Comparison of ENCODE assay signal across 8 mouse cellular contexts in the genomic region with DNA sequence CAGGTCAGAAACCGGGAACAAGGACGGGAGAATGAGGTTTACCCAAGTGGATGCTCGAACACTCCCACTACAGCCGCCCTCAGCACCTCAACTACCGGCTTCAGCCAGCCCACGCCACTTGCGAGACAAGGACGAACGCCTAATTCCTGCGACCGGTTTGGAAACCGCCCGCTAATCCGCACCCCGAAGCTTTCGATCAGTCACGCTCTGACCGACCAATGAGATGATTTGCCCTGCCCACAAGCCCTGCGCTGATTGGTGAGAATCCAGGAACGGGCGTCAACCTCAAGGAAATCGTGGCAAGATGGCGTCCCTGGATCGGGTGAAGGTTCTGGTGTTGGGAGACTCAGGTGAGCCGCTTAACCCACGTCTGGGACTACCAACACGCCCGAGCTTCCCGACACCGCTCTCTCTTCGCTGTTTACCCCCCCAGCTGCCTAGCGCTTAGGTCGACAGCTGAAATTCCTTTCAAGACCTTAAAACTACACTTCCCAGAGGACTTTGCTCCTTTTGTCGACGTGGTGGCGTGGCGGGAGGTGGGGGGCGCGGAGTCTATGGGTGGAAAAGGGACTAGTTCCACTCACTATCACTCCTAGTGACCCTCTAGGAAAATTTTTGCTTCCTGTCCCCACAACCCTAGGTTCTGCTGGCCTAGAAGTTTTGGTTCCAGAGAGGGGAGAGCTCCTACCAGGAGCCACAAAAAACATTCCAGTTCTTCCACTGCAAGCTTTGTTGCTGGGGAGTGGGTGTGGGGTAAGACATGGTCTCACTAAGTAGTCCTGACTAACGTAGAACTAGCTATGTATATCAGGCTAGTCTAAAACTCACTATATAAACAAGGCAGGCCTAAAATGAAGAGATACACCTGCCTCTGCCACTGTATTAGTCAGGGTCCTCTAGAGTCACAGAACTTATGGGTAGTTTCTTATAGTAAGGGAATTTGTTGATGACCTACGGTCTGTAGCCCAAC. TPM values are rescaled to one million over a fixed set of nuclear protein-coding genes. Genes with fewer than 3 reads are reported as not detected.
DNase-seq lines count a peak whose midpoint lies in the region; ATAC-seq lines count a peak whose summit lies in the region.

TSS of gene Gtf2e1 (minus strand) at position 179 of the 970 bp plus-strand sequence.
TSS of gene Rabl3 (plus strand) at position 275 of the 970 bp plus-strand sequence.

- H3K27me3 ChIP-seq in lung, embryonic 16.5 days (ENCODE audit: control insufficient read depth, insufficient read depth, low read depth, low read length) = no peaks in the 10 kb centered on the region

- H3K4me3 ChIP-seq in lung, embryonic 16.5 days (ENCODE audit: low read length) = peak within 1 kb of the TSS; percentile 76

- peak within 1 kb of the TSS; percentile 89 for H3K9ac ChIP-seq in lung, embryonic 16.5 days (ENCODE audit: low read length)

- 2% methylated on average over 41 of the region's 41 CpGs for WGBS in lung, embryonic 16.5 days

- no peaks in the 10 kb centered on the region for H3K9me3 ChIP-seq in lung, embryonic 16.5 days (ENCODE audit: control insufficient read depth, low read length)

- H3K4me2 ChIP-seq in lung, embryonic 16.5 days (ENCODE audit: low read depth, low read length) = peak within 1 kb of the TSS; percentile 75

- ATAC-seq in hematopoietic stem cell, adult 5-6 weeks (replicated peaks in 1 of 2; ENCODE audit: insufficient read depth in 1 of 2, low FRiP score in 2 of 2, low TSS enrichment in 1 of 2, low read depth in 1 of 2, poor library complexity in 2 of 2, severe bottlenecking in 2 of 2) = peak; percentile 98 to 99
- peak; percentile 100 for ATAC-seq in lung, embryonic 16.5 days (ENCODE audit: low read depth)

- H3K27ac ChIP-seq in lung, embryonic 16.5 days (ENCODE audit: low read length) = peak within 1 kb of the TSS; percentile 77

- peak; percentile 96 for DNase-seq in MEL-GATA-1-ER (ENCODE audit: extremely low read depth, low read depth)
- DNase-seq in cerebellum, adult 8-10 months = peak; percentile 97
- peak; percentile 99 for DNase-seq in forelimb bud, embryonic 11.5 days (ENCODE audit: low read depth, low spot score)
- DNase-seq in layer of hippocampus, adult 9-10 months (ENCODE audit: low spot score) = peak; percentile 98
- peak; percentile 93 for DNase-seq in ovary, postnatal 10 days (ENCODE audit: low spot score)
- DNase-seq in thymus, postnatal 10 days (ENCODE audit: low spot score in 2 of 2) = peak; percentile 92 to 94

- H3K36me3 ChIP-seq in lung, embryonic 16.5 days (ENCODE audit: control insufficient read depth, insufficient read depth, low read length) = peaks cover 8% of the 10 kb centered on the region

- H3K4me1 ChIP-seq in lung, embryonic 16.5 days (replicated peaks; ENCODE audit: control insufficient read depth, insufficient read depth, low read length) = peaks cover 13% of the 10 kb centered on the region

RNA-seq across cellular contexts. Expression of gene Gtf2e1, which starts in this region (rescaled TPM):
- 27.5 and 31.3 TPM in 2 replicates for total RNA-seq in hematopoietic stem cell, adult 5-6 weeks (2017)
- polyA plus RNA-seq in lung, embryonic 16.5 days (2015; fragmentation: Nextera tagmentation; extraction: Ambion mirVana) = 21.7 and 22.3 TPM in 2 replicates

RNA-seq across cellular contexts. Expression of gene Rabl3, which starts in this region (rescaled TPM):
- total RNA-seq in hematopoietic stem cell, adult 5-6 weeks (2017) = 6.8 and 12.0 TPM in 2 replicates
- polyA plus RNA-seq in lung, embryonic 16.5 days (2015; fragmentation: Nextera tagmentation; extraction: Ambion mirVana) = 20.3 and 20.5 TPM in 2 replicates

Comparison
In these comparisons a context has a peak if more than half of its experiments do, and no peak if none do; other contexts are left out.
1. Peak in every context shown above with its lines: DNase-seq, ATAC-seq, H3K4me3 ChIP-seq and H3K27ac ChIP-seq.